Mouse (Mus musculus) forebrain, embryonic 13.5 days (tissue): ENCODE measurements around the gene Macf1. TPM values are rescaled to one million over a fixed set of nuclear protein-coding genes. Genes with fewer than 3 reads are reported as not detected.

Source experiments
- ATAC-seq: fragments of 200-750 bp; cut with Nextera tagmentation; 2 replicates; pipeline ENCODE4 v1.8.0; 2017
- H3K27ac ChIP-seq: fragments of 300-500 bp; sonication (generic); 2 replicates; pipeline ENCODE4 v1.5.1; 2015; ENCODE audit warnings: inconsistent platforms, mild to moderate bottlenecking, moderate library complexity
- H3K27me3 ChIP-seq: fragments of 300-500 bp; sonication (generic); 2 replicates; pipeline ENCODE4 v1.6.1; 2015; ENCODE audit warnings: mild to moderate bottlenecking, inconsistent platforms
- H3K36me3 ChIP-seq: fragments of 300-500 bp; sonication (generic); 2 replicates; pipeline ENCODE4 v1.6.1; 2015; ENCODE audit warnings: mild to moderate bottlenecking, inconsistent platforms; ENCODE audit not compliant: poor library complexity, severe bottlenecking
- H3K4me1 ChIP-seq: fragments of 300-500 bp; sonication (generic); 2 replicates; pipeline ENCODE4 v1.6.1; 2015; ENCODE audit warnings: inconsistent platforms
- H3K4me2 ChIP-seq: fragments of 300-500 bp; sonication (generic); 2 replicates; pipeline ENCODE4 v1.6.1; 2015; ENCODE audit warnings: inconsistent platforms, mild to moderate bottlenecking, moderate library complexity
- H3K4me3 ChIP-seq: fragments of 300-500 bp; sonication (generic); 2 replicates; pipeline ENCODE4 v1.5.1; 2015; ENCODE audit warnings: mild to moderate bottlenecking, inconsistent platforms
- H3K9ac ChIP-seq: fragments of 300-500 bp; sonication (generic); 2 replicates; pipeline ENCODE4 v1.6.1; 2015; ENCODE audit warnings: mild to moderate bottlenecking, inconsistent platforms
- H3K9me3 ChIP-seq: fragments of 300-500 bp; sonication (generic); replicated peaks from 2 replicates; pipeline ENCODE4 v1.6.1; 2016; ENCODE audit warnings: inconsistent platforms
- WGBS: fragments of 180-500 bp; shearing (Covaris S2); methylation state at CpG from one replicate; pipeline ENCODE4 v1.1.7; 2015; 5-methylcytosine and 5-hydroxymethylcytosine counted together
- polyA plus RNA-seq: library from polyadenylated mRNA; unstranded; fragments of >200 nt; fragmentation: Nextera tagmentation; extraction: Ambion mirVana; gene quantifications from 2 replicates; pipeline ENCODE4 v1.2.1, GENCODE M21; 2015

Macf1 gene
- polyA plus RNA-seq, 1 experiment from 2014 or later = 62.6 TPM

DNA sequence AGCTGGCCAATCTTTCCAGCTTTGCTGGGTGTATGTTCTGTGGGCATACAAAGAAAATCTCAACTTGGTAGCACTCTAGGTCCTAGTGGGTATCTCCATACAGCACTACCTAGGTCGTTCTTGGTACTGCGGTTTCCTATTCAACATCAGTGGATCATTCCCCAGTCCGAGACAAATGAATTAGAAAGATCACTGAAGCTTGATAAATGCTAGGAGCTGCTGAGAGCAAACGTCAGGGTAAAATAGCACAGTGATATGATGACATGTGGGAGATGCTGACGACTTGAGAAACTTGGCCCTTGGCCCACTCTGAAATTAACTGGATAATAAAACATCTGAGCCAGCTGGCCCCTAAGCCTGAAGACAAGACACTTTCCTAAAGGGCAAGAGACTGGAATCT is 78.2 kb downstream of the Macf1 start:
- H3K36me3 ChIP-seq = no peaks in the 10 kb centered on the region
- no peaks in the 10 kb centered on the region for H3K27me3 ChIP-seq
- 38% methylated on average over 5 of the region's 5 CpGs for WGBS
- no peak overlapping the region for H3K9ac ChIP-seq
- no peak overlapping the region for H3K27ac ChIP-seq
- H3K4me3 ChIP-seq = no peak overlapping the region
- no peak overlapping the region for H3K4me2 ChIP-seq
- H3K9me3 ChIP-seq = no peaks in the 10 kb centered on the region; the same call in 1 of the 2 replicates
- peaks cover 19% of the 10 kb centered on the region for H3K4me1 ChIP-seq
- peak; percentile 33; the same call in 1 of the 2 replicates for ATAC-seq

DNA sequence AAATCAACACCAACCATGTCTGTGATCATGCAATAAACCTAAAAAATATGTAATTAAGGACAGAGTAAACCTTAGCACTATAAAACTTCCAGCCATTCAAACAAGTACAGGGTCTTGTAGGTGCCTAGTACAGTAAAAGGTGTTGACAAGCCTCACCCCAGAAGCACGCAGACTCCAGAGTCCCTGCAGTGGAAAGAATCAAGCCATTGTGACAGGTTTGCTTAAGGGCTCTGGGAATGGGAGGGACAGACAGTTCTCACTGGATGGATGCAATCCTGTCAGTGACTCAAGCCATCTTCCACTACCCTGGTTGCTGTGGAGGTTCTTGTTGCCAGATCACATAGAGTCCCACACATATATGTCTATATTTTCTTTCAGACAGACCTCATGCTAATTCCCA is 78.9 kb downstream of the Macf1 start:
- Histone ChIP-seq H3K4me1 (peaks cover 19% of the 10 kb centered on the region), H3K27ac (no peak overlapping the region), H3K36me3 (no peaks in the 10 kb centered on the region), H3K27me3 (no peaks in the 10 kb centered on the region), H3K9me3 (no peaks in the 10 kb centered on the region; the same call in 1 of the 2 replicates), H3K4me2 (no peak overlapping the region), H3K4me3 (no peak overlapping the region), H3K9ac (no peak overlapping the region)
- ATAC-seq = no peak
- 77% methylated on average over 1 of the region's 1 CpGs for WGBS

DNA sequence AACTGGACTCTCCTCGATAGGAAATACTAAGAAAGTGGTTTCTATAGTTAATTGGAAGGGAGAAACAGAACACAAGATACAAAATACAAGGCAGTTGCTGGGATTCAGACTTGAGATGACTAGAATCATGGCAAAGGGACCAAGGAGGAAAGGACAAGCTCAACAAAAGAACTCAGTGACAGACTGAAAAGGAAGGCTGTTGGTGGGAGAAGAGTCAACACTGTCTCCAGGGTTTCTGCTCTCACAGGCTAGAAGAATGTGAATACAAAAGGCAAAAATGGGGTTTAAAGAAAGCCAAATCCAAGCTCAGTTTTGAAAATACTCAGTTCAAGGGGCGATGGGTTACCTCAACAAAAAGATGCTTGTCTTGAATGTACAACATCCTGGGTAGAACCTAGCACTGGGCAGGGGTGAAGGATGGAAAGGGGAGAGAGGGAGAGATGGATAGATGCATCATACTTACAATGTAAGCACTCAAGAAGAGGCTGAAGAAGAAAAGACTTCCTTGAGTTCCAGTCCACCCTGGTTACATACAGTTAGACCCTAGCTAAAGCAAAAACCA is 81.4 kb downstream of the Macf1 start:
- Histone ChIP-seq H3K4me1 (peaks cover 24% of the 10 kb centered on the region), H3K9ac (no peak overlapping the region), H3K27ac (no peak overlapping the region), H3K27me3 (no peaks in the 10 kb centered on the region), H3K4me2 (no peak overlapping the region), H3K36me3 (no peaks in the 10 kb centered on the region), H3K9me3 (no peaks in the 10 kb centered on the region; the same call in 1 of the 2 replicates), H3K4me3 (no peak overlapping the region)
- no peak for ATAC-seq
- 78% methylated on average over 2 of the region's 2 CpGs for WGBS

GRCm38 (mm10) chr4:123601036-123601435 is 83.1 kb downstream of the Macf1 start:
- H3K4me1 ChIP-seq = peaks cover 22% of the 10 kb centered on the region
- no peak overlapping the region for H3K9ac ChIP-seq
- H3K9me3 ChIP-seq = no peaks in the 10 kb centered on the region
- no peak for ATAC-seq
- H3K4me3 ChIP-seq = no peak overlapping the region
- H3K4me2 ChIP-seq = no peak overlapping the region
- H3K27me3 ChIP-seq = no peaks in the 10 kb centered on the region
- WGBS = 86% methylated on average over 1 of the region's 1 CpGs
- no peak overlapping the region for H3K27ac ChIP-seq
- H3K36me3 ChIP-seq = no peaks in the 10 kb centered on the region

DNA sequence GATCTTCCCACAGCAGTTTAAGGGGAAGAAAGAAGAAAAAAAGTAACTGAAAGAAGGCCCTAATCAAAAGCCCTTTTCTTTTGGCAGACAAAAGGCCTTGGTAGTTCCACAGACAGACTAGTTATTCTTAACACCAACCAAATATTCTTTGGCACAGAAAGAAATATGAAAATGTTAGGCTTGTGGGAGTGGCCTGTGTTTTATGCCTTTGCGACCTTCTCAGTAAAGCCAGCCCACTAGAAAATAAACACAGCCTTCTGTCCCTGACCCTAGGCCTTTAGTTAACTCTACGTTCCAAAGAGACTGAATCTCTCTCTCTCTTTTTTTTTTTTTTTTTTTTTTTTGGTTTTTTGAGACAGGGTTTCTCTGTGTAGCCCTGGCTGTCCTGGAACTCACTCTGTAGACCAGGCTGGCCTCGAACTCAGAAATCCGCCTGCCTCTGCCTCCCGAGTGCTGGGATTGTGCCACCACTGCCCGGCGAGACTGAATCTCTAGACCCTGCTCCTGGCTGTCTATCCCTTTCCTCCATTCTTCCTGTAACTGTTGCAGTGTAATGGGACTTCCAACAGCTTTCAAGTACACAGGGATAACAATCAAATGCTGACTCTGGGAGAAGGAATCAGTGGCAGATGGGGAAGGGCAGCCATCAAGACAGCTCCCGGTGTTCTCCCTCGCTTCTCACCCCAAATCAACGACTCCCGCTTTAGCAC is 85.5 kb downstream of the Macf1 start:
- Histone ChIP-seq H3K27ac (no peak overlapping the region), H3K4me2 (no peak overlapping the region), H3K27me3 (no peaks in the 10 kb centered on the region), H3K9ac (no peak overlapping the region), H3K4me3 (no peak overlapping the region), H3K4me1 (peaks cover 30% of the 10 kb centered on the region), H3K9me3 (no peaks in the 10 kb centered on the region), H3K36me3 (no peaks in the 10 kb centered on the region)
- ATAC-seq = no peak
- 81% methylated on average over 11 of the region's 11 CpGs for WGBS

GRCm38 (mm10) chr4:123594381-123594806 is 89.8 kb downstream of the Macf1 start:
- H3K4me3 ChIP-seq = no peak overlapping the region
- no peaks in the 10 kb centered on the region for H3K9me3 ChIP-seq
- H3K4me1 ChIP-seq = peaks cover 51% of the 10 kb centered on the region
- peak; percentile 77 for ATAC-seq
- H3K27ac ChIP-seq = peak overlapping the region; percentile 76
- no peaks in the 10 kb centered on the region for H3K36me3 ChIP-seq
- H3K27me3 ChIP-seq = no peaks in the 10 kb centered on the region
- WGBS = 29% methylated on average over 5 of the region's 5 CpGs
- H3K4me2 ChIP-seq = peak overlapping the region; percentile 20; the same call in 1 of the 2 replicates
- H3K9ac ChIP-seq = peak overlapping the region; percentile 37; the same call in 1 of the 2 replicates

GRCm38 (mm10) chr4:123593664-123594063 is 90.5 kb downstream of the Macf1 start:
- peaks cover 59% of the 10 kb centered on the region for H3K4me1 ChIP-seq
- 30% methylated on average over 3 of the region's 3 CpGs for WGBS
- H3K4me3 ChIP-seq = no peak overlapping the region
- no peaks in the 10 kb centered on the region for H3K27me3 ChIP-seq
- 0 out of 2 replicates have a peak overlapping the region, but pooled peaks have one; percentile 3 for H3K4me2 ChIP-seq
- H3K9ac ChIP-seq = no peak overlapping the region
- ATAC-seq = no peak
- H3K36me3 ChIP-seq = no peaks in the 10 kb centered on the region
- H3K27ac ChIP-seq = peak overlapping the region; percentile 76
- H3K9me3 ChIP-seq = no peaks in the 10 kb centered on the region

GRCm38 (mm10) chr4:123592046-123592445 is 92.1 kb downstream of the Macf1 start:
- Histone ChIP-seq H3K4me2 (no peak overlapping the region), H3K4me3 (no peak overlapping the region), H3K9ac (no peak overlapping the region), H3K27ac (no peak overlapping the region), H3K36me3 (no peaks in the 10 kb centered on the region), H3K4me1 (peaks cover 57% of the 10 kb centered on the region), H3K27me3 (no peaks in the 10 kb centered on the region), H3K9me3 (no peaks in the 10 kb centered on the region)
- whole genome bisulfite sequencing = 79% methylated on average over 5 of the region's 5 CpGs
- no peak for ATAC-seq

DNA sequence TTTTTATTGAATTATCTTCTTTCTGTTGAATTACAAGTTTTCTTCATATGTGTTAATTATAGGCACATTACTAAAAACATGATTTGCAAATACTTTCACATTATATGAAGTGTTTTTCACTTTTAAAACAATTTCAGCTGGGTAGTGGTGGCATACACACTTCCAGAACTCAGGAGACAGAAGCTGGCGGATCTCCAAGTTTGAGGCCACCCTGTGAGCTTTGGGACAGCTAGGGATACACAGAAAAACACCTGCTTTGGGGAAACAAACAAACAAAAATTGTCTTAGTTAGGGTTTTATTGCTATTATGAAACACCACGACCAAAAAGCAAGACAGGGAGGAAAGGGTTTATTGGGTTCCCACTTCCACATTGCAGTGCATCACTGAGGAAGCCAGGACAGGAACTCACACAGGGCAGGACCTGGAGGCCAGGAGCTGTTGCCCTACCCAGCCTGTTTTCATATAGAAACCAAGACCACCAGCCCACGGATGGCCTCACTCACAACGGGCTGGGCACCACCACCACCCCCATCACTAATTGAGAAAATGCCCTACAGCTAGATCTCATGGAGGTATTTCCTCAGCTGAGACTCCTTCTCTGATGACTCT is 93.0 kb downstream of the Macf1 start:
- H3K4me3 ChIP-seq = no peak overlapping the region
- no peak for ATAC-seq
- no peaks in the 10 kb centered on the region for H3K36me3 ChIP-seq
- H3K27me3 ChIP-seq = no peaks in the 10 kb centered on the region
- H3K9me3 ChIP-seq = no peaks in the 10 kb centered on the region
- no peak overlapping the region for H3K27ac ChIP-seq
- 69% methylated on average over 4 of the region's 4 CpGs for WGBS
- no peak overlapping the region for H3K4me2 ChIP-seq
- H3K9ac ChIP-seq = no peak overlapping the region
- H3K4me1 ChIP-seq = peaks cover 57% of the 10 kb centered on the region

DNA sequence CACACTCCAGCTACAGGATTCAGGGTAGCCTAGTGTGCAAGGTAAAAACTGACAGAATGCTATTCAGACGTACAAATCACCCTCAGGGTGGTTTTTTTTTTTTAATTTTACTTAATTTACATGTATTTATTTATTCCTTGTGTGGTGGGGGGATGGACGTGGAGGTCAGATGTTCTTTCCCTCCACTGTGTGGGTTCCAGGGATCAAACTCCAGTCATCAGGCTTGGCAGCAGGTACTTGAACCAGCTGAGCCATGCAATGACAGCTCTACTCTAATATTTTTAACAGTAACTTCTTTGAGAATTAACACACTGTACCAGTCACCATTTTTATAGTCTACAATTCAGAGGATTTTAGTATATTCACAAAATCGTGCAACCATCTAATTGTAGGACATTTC is 94.7 kb downstream of the Macf1 start:
- H3K36me3 ChIP-seq = no peaks in the 10 kb centered on the region
- no peaks in the 10 kb centered on the region for H3K27me3 ChIP-seq
- WGBS = 54% methylated on average over 3 of the region's 3 CpGs
- H3K9ac ChIP-seq = no peak overlapping the region
- peaks cover 56% of the 10 kb centered on the region for H3K4me1 ChIP-seq
- H3K4me3 ChIP-seq = no peak overlapping the region
- 0 out of 2 replicates have a peak overlapping the region, but pooled peaks have one; percentile 11 for H3K27ac ChIP-seq
- H3K9me3 ChIP-seq = no peaks in the 10 kb centered on the region
- H3K4me2 ChIP-seq = no peak overlapping the region
- no peak for ATAC-seq

GRCm38 (mm10) chr4:123588353-123589301 is 95.5 kb downstream of the Macf1 start:
- Histone ChIP-seq H3K4me2 (no peak overlapping the region), H3K27ac (peak overlapping the region; percentile 33; the same call in 1 of the 2 replicates), H3K4me1 (peaks cover 55% of the 10 kb centered on the region), H3K9ac (no peak overlapping the region), H3K27me3 (no peaks in the 10 kb centered on the region), H3K9me3 (no peaks in the 10 kb centered on the region), H3K36me3 (no peaks in the 10 kb centered on the region), H3K4me3 (no peak overlapping the region)
- 23% methylated on average over 7 of the region's 7 CpGs for WGBS
- no peak for ATAC-seq
